Mouse (Mus musculus) ES-E14 (cell line): ENCODE data around the gene Cyp27b1.

Experiments
- HCFC1 ChIP-seq: IDR thresholded peaks from 2 replicates; pipeline ENCODE4 v1.6.1; 2012; ENCODE audit warnings: low read length, inconsistent platforms, borderline replicate concordance; ENCODE audit not compliant: insufficient read depth
- MAFK ChIP-seq: IDR thresholded peaks from 2 replicates; pipeline ENCODE4 v1.6.1; 2014; ENCODE audit warnings: mild to moderate bottlenecking, low read depth, low read length, inconsistent platforms; ENCODE audit not compliant: insufficient read depth
- ZC3H11A ChIP-seq: IDR thresholded peaks from 2 replicates; pipeline ENCODE4 v1.6.1; 2012; ENCODE audit warnings: low read depth, mild to moderate bottlenecking, inconsistent platforms, low read length, borderline replicate concordance
- ZNF384 ChIP-seq: IDR thresholded peaks from 2 replicates; pipeline ENCODE4 v1.6.1; 2012; ENCODE audit warnings: low read depth, low read length, inconsistent platforms

DNA sequence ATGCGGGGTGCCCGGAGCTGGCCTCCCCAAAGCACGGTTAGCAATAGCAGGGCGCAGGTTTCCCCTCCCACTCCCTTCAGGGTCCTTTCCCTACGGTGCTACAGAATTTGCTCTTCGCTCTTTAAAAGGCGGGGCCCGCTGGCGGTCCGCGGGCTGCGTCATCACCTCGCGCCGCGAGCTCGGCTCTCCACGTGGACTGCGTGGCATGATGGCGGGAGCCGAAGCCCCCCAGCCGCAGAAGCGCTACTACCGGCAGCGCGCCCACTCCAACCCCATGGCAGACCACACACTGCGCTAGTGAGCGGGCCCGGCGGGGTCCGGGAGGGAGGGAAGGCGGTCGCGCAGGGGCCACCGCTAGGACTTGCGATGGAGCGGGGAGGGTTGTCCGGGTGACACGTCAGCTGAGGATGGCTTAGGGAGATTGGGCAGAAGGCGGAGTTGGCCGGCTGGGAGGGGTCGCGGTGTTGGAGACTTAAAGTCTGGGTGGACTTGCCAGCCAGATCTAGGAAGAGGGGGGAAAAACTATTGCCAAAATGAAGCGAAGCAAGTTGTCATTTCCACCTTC is 6.2 kb upstream of the Cyp27b1 start:
- no peak for TF ChIP-seq ZC3H11A
- TF ChIP-seq HCFC1 = peak; percentile 83
- no peak for TF ChIP-seq ZNF384
- TF ChIP-seq MAFK = no peak
